Mouse (Mus musculus) gastrocnemius, postnatal 14 days (tissue): ENCODE data around the gene Pcsk5. TPM values are rescaled to one million over a fixed set of nuclear protein-coding genes. Genes with fewer than 3 reads are reported as not detected.
A peak's percentile ranks its signal among the peaks of the same experiment; 100 is the strongest.

Source experiments
- DNase-seq: peaks from one replicate; pipeline ENCODE4 v3.0.0; 2021; ENCODE audit warnings: mixed read lengths
- intact Hi-C: fragments of 180-260 bp; cut with DNase I; formaldehyde crosslinking; loops from one replicate; pipeline ENCODE4 v1.15.1; 2025; ENCODE audit warnings: low total_unique reads
- long read RNA-seq, 2 experiments: library from polyadenylated mRNA; stranded (forward); transcript quantifications; one replicate each; pipeline ENCODE4 v2.0.0; 2021
- total RNA-seq, 2 experiments: library from RNA; stranded (reverse); gene quantifications; 2 replicates each; pipeline ENCODE4 v1.2.3; 2021

Pcsk5 gene
- 1 to 10 TPM; 6.2 to 7.0 TPM for total RNA-seq
- long read RNA-seq, experiment 1, full-length matches to known transcripts: 3 of 4 reads
- long read RNA-seq, experiment 1, partial matches to known transcripts: 0 of 4 reads
- long read RNA-seq, experiment 1, other reads (novel, unspliced or antisense): 1 of 4 reads
- long read RNA-seq, experiment 2, full-length matches to known transcripts: 5 of 7 reads
- long read RNA-seq, experiment 2, partial matches to known transcripts: 2 of 7 reads
- long read RNA-seq, experiment 2, other reads (novel, unspliced or antisense): 0 of 7 reads

- intact Hi-C loops: no loop called here
- peak; percentile 91 for DNase-seq
Observed at GRCm38 (mm10) chr19:17837471-17837859, at the start of gene Pcsk5. Gene Pcsk5 (minus strand): TSS chr19:17837632.

- intact Hi-C loops: no loop called here
Observed at GRCm38 (mm10) chr19:17875804-17876203, 38.4 kb upstream of the Pcsk5 start.

GRCm38 (mm10) chr19:17874388-17874787 lies 37.0 kb upstream of the Pcsk5 start:
- DNase-seq: no peak
- intact Hi-C loops: no loop called here

More at GRCm38 (mm10) chr19:17875804-17876203, 38.4 kb upstream of the Pcsk5 start:
- DNase-seq: no peak

GRCm38 (mm10) chr19:17873755-17874154 lies 36.3 kb upstream of the Pcsk5 start:
- intact Hi-C loops: no loop called here
- no peak for DNase-seq

GRCm38 (mm10) chr19:17866317-17866891 lies 29.0 kb upstream of the Pcsk5 start:
- DNase-seq: no peak

GRCm38 (mm10) chr19:17860351-17861014 lies 23.1 kb upstream of the Pcsk5 start:
- intact Hi-C loops: no loop called here
- DNase-seq: no peak

More at GRCm38 (mm10) chr19:17866317-17866891, 29.0 kb upstream of the Pcsk5 start:
- intact Hi-C loops: no loop called here

- DNase-seq: no peak
- intact Hi-C loops: no loop called here
Observed at GRCm38 (mm10) chr19:17856741-17857140, 19.3 kb upstream of the Pcsk5 start.

- DNase-seq: no peak
- intact Hi-C loops: no loop called here
Observed at GRCm38 (mm10) chr19:17848417-17848816, 11.0 kb upstream of the Pcsk5 start.

- intact Hi-C loops: no loop called here
- DNase-seq: no peak
Observed at GRCm38 (mm10) chr19:17845967-17846366, 8.5 kb upstream of the Pcsk5 start.

GRCm38 (mm10) chr19:17841586-17841985 lies 4.2 kb upstream of the Pcsk5 start:
- intact Hi-C loops: no loop called here

GRCm38 (mm10) chr19:17839856-17840255 lies 2.4 kb upstream of the Pcsk5 start:
- intact Hi-C loops: no loop called here
- DNase-seq: no peak

More at GRCm38 (mm10) chr19:17841586-17841985, 4.2 kb upstream of the Pcsk5 start:
- no peak for DNase-seq

GRCm38 (mm10) chr19:17836566-17837470 lies 614 bp downstream of the Pcsk5 start:
- DNase-seq: peak; percentile 59
- intact Hi-C loops: no loop called here

GRCm38 (mm10) chr19:17835681-17836565 lies 1.5 kb downstream of the Pcsk5 start:
- intact Hi-C loops: no loop called here

GRCm38 (mm10) chr19:17834894-17835293 lies 2.5 kb downstream of the Pcsk5 start:
- intact Hi-C loops: no loop called here
- DNase-seq: no peak

More at GRCm38 (mm10) chr19:17835681-17836565, 1.5 kb downstream of the Pcsk5 start:
- peak; percentile 40 for DNase-seq

GRCm38 (mm10) chr19:17831376-17831775 lies 6.1 kb downstream of the Pcsk5 start:
- intact Hi-C loops: no loop called here
- no peak for DNase-seq

- no peak for DNase-seq
- intact Hi-C loops: no loop called here
Observed at GRCm38 (mm10) chr19:17828414-17828813, 9.0 kb downstream of the Pcsk5 start.

- no peak for DNase-seq
- intact Hi-C loops: no loop called here
Observed at GRCm38 (mm10) chr19:17826694-17827093, 10.7 kb downstream of the Pcsk5 start.

- no peak for DNase-seq
- intact Hi-C loops: no loop called here
Observed at GRCm38 (mm10) chr19:17820046-17820445, 17.4 kb downstream of the Pcsk5 start.

- intact Hi-C loops: no loop called here
- no peak for DNase-seq
Observed at GRCm38 (mm10) chr19:17819081-17819480, 18.4 kb downstream of the Pcsk5 start.
